Comparison of ENCODE assay signal across 12 mouse cellular contexts in the genomic region with DNA sequence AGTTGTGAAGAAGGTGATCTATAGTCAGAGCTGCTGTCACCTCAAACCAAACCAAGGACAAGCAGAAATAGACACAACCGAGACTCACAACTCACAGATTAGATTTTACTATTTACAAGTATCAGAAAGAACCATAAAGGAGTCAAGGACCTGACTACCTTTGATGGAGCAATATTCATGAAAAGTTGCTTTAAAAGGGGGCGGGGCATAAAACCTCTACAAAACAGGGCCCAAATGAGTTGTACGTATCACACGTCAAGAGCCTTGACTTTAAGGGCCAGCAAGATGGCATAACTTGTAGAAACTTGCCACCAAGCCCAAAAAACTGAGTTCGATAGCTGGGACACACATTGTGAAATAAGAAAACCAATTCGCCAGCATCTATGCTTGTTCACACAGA.
"Had no signal": no experiment of that assay in that cellular context is flagged by ENCODE, and none has a peak within 500 bp of the region (broad histone marks: within the 10 kb centered on the region; RNA-seq: fewer than 3 reads in every experiment).

No protein-coding gene starts in this region.

- DNase-seq: left cerebral cortex, postnatal 4 days; liver; liver, embryonic 13.5 days; liver, postnatal 0 days; lung, adult 18-20 months; lung, adult 2 months; lung, embryonic 14.5 days; lung, postnatal 10 days; lung, postnatal 14 days; lung, postnatal 36 days; lung, postnatal 4 days; midbrain, embryonic 14.5 days had no signal
